Mouse (Mus musculus) bone marrow, adult 2 months (tissue): ENCODE results near the gene Cab39.

Experiments used
- CTCF ChIP-seq: fragments of 200-500 bp; IDR thresholded peaks from 2 replicates; pipeline ENCODE4 v1.5.1; 2011; ENCODE audit warnings: low read length, control low read depth; ENCODE audit not compliant: control insufficient read depth, insufficient read depth
- POLR2A ChIP-seq: fragments of 200-500 bp; IDR thresholded peaks from 2 replicates; pipeline ENCODE4 v1.6.1; 2011; ENCODE audit warnings: low read depth, mild to moderate bottlenecking, control low read depth, low read length, borderline replicate concordance; ENCODE audit not compliant: control insufficient read depth

- no peak for TF ChIP-seq POLR2A
- TF ChIP-seq CTCF: no peak
These were observed 14.2 kb upstream of the Cab39 start for GRCm38 (mm10) chr1:85779012-85779411.
